Mouse (Mus musculus) A20 (cell line): ENCODE measurements around the gene Sox4.

Source experiments
- DNase-seq: peaks from one replicate; pipeline ENCODE4 v3.0.0-alpha.2; 2011; ENCODE audit warnings: low read depth, low spot score

The Sox4 gene

GRCm38 (mm10) chr13:28947740-28948441 is 5.6 kb downstream of the Sox4 start:
- DNase-seq, result no peak

- DNase-seq, result no peak
Measured at GRCm38 (mm10) chr13:28946565-28947135, 6.9 kb downstream of the Sox4 start.

GRCm38 (mm10) chr13:28945681-28946080 is 7.8 kb downstream of the Sox4 start:
- DNase-seq, result no peak

GRCm38 (mm10) chr13:28942926-28943325 is 10.6 kb downstream of the Sox4 start:
- no peak for DNase-seq

- DNase-seq, result no peak
Measured at GRCm38 (mm10) chr13:28941983-28942630, 11.4 kb downstream of the Sox4 start.

- no peak for DNase-seq
Measured at GRCm38 (mm10) chr13:28933375-28933774, 20.1 kb downstream of the Sox4 start.

- DNase-seq, result no peak
Measured at GRCm38 (mm10) chr13:28931776-28932175, 21.7 kb downstream of the Sox4 start.

- no peak for DNase-seq
Measured at GRCm38 (mm10) chr13:28931266-28931665, 22.2 kb downstream of the Sox4 start.

- no peak for DNase-seq
Measured at GRCm38 (mm10) chr13:28930364-28930763, 23.1 kb downstream of the Sox4 start.

GRCm38 (mm10) chr13:28929936-28930335 is 23.6 kb downstream of the Sox4 start:
- no peak for DNase-seq

- no peak for DNase-seq
Measured at GRCm38 (mm10) chr13:28923136-28923535, 30.4 kb downstream of the Sox4 start.

GRCm38 (mm10) chr13:28917379-28918250 is 35.9 kb downstream of the Sox4 start:
- DNase-seq, result no peak

- DNase-seq, result no peak
Measured at GRCm38 (mm10) chr13:28913656-28914055, 39.9 kb downstream of the Sox4 start.

GRCm38 (mm10) chr13:28906981-28907380 is 46.5 kb downstream of the Sox4 start:
- no peak for DNase-seq
